Mouse (Mus musculus): ENCODE measurements around the gene R3hdm1. TPM values are rescaled to one million over a fixed set of nuclear protein-coding genes. Genes with fewer than 3 reads are reported as not detected.

R3hdm1 gene
- 96.7 and 105 TPM in 2 replicates for polyA plus RNA-seq (2015; fragmentation: Nextera tagmentation; extraction: Ambion mirVana)

GRCm38 (mm10) chr1:128102641-128103461 is at the start of gene R3hdm1, which contains the start of gene Zranb3:
Gene R3hdm1 (plus strand): TSS chr1:128103301.
Gene Zranb3 (minus strand): TSS chr1:128103047.
- Histone ChIP-seq H3K9ac (peak within 1 kb of the TSS; percentile 95), H3K4me2 (peak within 1 kb of the TSS; percentile 71), H3K27me3 (no peaks in the 10 kb centered on the region), H3K9me3 (no peaks in the 10 kb centered on the region), H3K4me1 (replicated peaks) (peaks cover 24% of the 10 kb centered on the region), H3K36me3 (no peaks in the 10 kb centered on the region), H3K27ac (peak within 1 kb of the TSS; percentile 96), H3K4me3 (peak within 1 kb of the TSS; percentile 95)
- ATAC-seq (ENCODE audit: low FRiP score), result peak; percentile 97
- WGBS, result under 1% methylated on average over 43 of the region's 43 CpGs

DNA sequence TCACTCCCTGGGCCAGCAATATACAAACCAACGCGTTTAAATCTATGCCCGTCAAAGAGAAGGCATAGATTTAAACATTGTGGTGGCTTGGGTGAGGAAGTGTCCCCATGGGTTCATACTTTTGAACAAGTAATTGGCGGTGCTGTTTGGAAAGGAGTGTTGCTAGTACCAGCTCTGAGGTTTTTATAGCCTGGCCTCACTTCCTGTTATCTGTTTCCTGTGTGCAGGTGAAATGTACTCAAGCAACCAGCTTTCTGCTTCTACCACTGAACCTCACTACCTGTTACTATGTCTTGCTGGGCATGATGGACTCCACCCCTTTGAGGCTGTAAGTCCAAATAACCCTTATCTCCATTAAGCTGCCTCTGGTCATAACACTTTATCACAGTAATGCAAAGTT is 45.8 kb upstream of the R3hdm1 start:
- ATAC-seq (ENCODE audit: low FRiP score), result no peak
- no peaks in the 10 kb centered on the region for H3K9me3 ChIP-seq
- H3K36me3 ChIP-seq, result no peaks in the 10 kb centered on the region
- H3K4me2 ChIP-seq, result no peak overlapping the region
- no peaks in the 10 kb centered on the region for H3K27me3 ChIP-seq
- no peak overlapping the region for H3K9ac ChIP-seq
- 93% methylated on average over 4 of the region's 4 CpGs for WGBS
- H3K27ac ChIP-seq, result no peak overlapping the region
- H3K4me1 ChIP-seq (replicated peaks), result no peaks in the 10 kb centered on the region
- H3K4me3 ChIP-seq, result no peak overlapping the region

DNA sequence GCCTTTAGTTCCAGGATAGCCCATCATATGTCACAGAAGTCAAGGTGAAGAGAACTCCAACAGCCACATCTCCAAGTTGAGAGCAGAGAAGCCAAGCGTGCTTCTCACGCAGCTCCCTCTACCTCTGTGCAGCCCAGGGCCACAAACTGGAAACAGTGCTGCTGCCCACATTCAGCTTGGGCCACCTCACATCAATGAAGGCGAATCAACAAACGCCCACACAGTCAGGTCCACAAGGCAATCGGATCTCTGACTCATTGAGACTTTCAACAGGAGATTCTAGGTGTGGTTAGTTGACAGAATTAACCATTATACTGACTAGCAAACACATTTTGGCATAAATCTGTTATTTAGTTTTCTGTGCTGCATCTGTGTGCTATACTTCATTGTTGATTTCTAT is 44.5 kb upstream of the R3hdm1 start:
- H3K27ac ChIP-seq, result no peak overlapping the region
- ATAC-seq (ENCODE audit: low FRiP score), result no peak
- no peaks in the 10 kb centered on the region for H3K9me3 ChIP-seq
- no peak overlapping the region for H3K4me2 ChIP-seq
- no peak overlapping the region for H3K4me3 ChIP-seq
- H3K27me3 ChIP-seq, result no peaks in the 10 kb centered on the region
- 95% methylated on average over 5 of the region's 5 CpGs for WGBS
- no peaks in the 10 kb centered on the region for H3K36me3 ChIP-seq
- no peak overlapping the region for H3K9ac ChIP-seq
- H3K4me1 ChIP-seq (replicated peaks), result no peaks in the 10 kb centered on the region

GRCm38 (mm10) chr1:128060655-128061344 is 42.3 kb upstream of the R3hdm1 start:
- H3K4me2 ChIP-seq, result no peak overlapping the region
- no peak overlapping the region for H3K27ac ChIP-seq
- H3K36me3 ChIP-seq, result no peaks in the 10 kb centered on the region
- no peak overlapping the region for H3K4me3 ChIP-seq
- H3K4me1 ChIP-seq (replicated peaks), result no peaks in the 10 kb centered on the region
- H3K9ac ChIP-seq, result no peak overlapping the region
- no peak for ATAC-seq (ENCODE audit: low FRiP score)
- H3K27me3 ChIP-seq, result no peaks in the 10 kb centered on the region
- WGBS, result 76% methylated on average over 8 of the region's 8 CpGs
- no peaks in the 10 kb centered on the region for H3K9me3 ChIP-seq

DNA sequence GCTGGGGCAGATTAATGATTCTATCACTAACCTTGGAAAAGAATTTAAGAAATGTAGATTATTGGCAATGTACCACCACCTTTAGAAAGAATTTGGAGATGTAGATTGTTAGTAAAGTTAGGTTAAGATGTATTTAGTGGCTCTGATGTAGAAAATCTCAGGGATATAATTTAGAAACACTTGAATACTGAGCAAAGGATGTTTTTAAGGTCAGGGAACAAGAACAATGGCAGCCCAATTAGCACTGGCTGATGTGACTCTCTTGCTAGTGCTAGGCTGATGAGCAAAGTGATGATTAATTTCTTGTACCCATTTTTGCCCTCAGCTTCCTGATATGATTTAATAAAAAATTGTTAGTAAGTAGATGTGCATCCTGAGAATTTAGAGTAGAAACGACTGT is 41.7 kb upstream of the R3hdm1 start:
- no peaks in the 10 kb centered on the region for H3K36me3 ChIP-seq
- no peak overlapping the region for H3K27ac ChIP-seq
- no peak overlapping the region for H3K4me2 ChIP-seq
- no peaks in the 10 kb centered on the region for H3K4me1 ChIP-seq (replicated peaks)
- no peak overlapping the region for H3K4me3 ChIP-seq
- 92% methylated on average over 1 of the region's 1 CpGs for WGBS
- no peaks in the 10 kb centered on the region for H3K9me3 ChIP-seq
- ATAC-seq (ENCODE audit: low FRiP score), result no peak
- no peak overlapping the region for H3K9ac ChIP-seq
- H3K27me3 ChIP-seq, result no peaks in the 10 kb centered on the region

DNA sequence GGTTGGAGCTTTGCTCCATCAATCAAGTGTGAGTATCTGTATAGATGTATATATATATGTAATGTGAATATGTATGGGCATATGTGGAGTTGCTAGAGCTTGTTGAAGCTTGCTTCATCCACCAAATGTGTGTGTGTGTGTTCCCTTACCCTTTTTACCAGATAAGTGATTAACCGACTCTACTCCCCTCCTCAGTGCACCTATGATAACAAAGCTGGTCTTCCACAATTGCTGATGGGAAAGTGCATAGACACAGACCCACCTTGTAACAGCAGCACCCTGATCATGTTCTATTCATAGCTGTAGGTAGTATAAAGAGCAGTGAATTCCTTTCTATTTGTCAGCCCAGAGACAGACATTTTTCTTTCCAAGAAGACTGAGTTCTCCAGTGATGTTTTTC is 40.9 kb upstream of the R3hdm1 start:
- Histone ChIP-seq H3K4me2 (no peak overlapping the region), H3K27ac (no peak overlapping the region), H3K9ac (no peak overlapping the region), H3K4me3 (no peak overlapping the region), H3K9me3 (no peaks in the 10 kb centered on the region), H3K27me3 (no peaks in the 10 kb centered on the region), H3K4me1 (replicated peaks) (no peaks in the 10 kb centered on the region), H3K36me3 (no peaks in the 10 kb centered on the region)
- 93% methylated on average over 1 of the region's 1 CpGs for WGBS
- ATAC-seq (ENCODE audit: low FRiP score), result no peak

DNA sequence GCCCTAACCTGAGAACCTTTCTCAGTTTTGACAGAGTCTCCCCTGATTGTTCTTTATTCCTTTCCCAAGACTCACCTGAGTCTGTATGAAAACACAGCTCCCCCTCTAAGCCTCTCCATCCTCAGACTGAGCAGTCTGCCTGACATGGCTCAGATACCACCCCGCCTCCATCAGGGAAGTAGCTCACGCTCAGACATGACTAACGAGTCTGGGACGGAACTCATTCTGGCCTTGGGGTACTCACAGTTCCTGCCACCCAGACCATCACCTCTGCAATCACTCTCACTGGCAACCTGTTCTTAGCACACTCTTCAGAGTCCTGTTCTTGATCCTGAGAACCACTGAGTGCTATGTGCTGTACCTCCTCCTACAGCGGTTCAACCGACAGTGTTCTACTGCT is 38.4 kb upstream of the R3hdm1 start:
- no peak overlapping the region for H3K27ac ChIP-seq
- H3K4me2 ChIP-seq, result no peak overlapping the region
- H3K9ac ChIP-seq, result no peak overlapping the region
- no peak for ATAC-seq (ENCODE audit: low FRiP score)
- no peaks in the 10 kb centered on the region for H3K36me3 ChIP-seq
- H3K4me1 ChIP-seq (replicated peaks), result no peaks in the 10 kb centered on the region
- 96% methylated on average over 6 of the region's 6 CpGs for WGBS
- H3K4me3 ChIP-seq, result no peak overlapping the region
- H3K27me3 ChIP-seq, result no peaks in the 10 kb centered on the region
- no peaks in the 10 kb centered on the region for H3K9me3 ChIP-seq

- ATAC-seq (ENCODE audit: low FRiP score), result no peak
- Histone ChIP-seq H3K27me3 (no peaks in the 10 kb centered on the region), H3K9me3 (no peaks in the 10 kb centered on the region), H3K36me3 (no peaks in the 10 kb centered on the region), H3K9ac (no peak overlapping the region), H3K4me3 (no peak overlapping the region), H3K4me1 (replicated peaks) (no peaks in the 10 kb centered on the region), H3K27ac (no peak overlapping the region), H3K4me2 (no peak overlapping the region)
- WGBS, result 67% methylated on average over 2 of the region's 2 CpGs
Measured at GRCm38 (mm10) chr1:128068945-128069397, 34.1 kb upstream of the R3hdm1 start.

GRCm38 (mm10) chr1:128070003-128070402 is 33.1 kb upstream of the R3hdm1 start:
- H3K4me1 ChIP-seq (replicated peaks), result no peaks in the 10 kb centered on the region
- 99% methylated on average over 3 of the region's 3 CpGs for WGBS
- no peaks in the 10 kb centered on the region for H3K27me3 ChIP-seq
- H3K36me3 ChIP-seq, result no peaks in the 10 kb centered on the region
- no peak overlapping the region for H3K4me2 ChIP-seq
- H3K9me3 ChIP-seq, result no peaks in the 10 kb centered on the region
- no peak overlapping the region for H3K4me3 ChIP-seq
- ATAC-seq (ENCODE audit: low FRiP score), result no peak
- no peak overlapping the region for H3K27ac ChIP-seq
- H3K9ac ChIP-seq, result no peak overlapping the region

- no peaks in the 10 kb centered on the region for H3K27me3 ChIP-seq
- H3K27ac ChIP-seq, result no peak overlapping the region
- no peak for ATAC-seq (ENCODE audit: low FRiP score)
- H3K9ac ChIP-seq, result no peak overlapping the region
- H3K9me3 ChIP-seq, result no peaks in the 10 kb centered on the region
- no peaks in the 10 kb centered on the region for H3K36me3 ChIP-seq
- H3K4me1 ChIP-seq (replicated peaks), result no peaks in the 10 kb centered on the region
- H3K4me2 ChIP-seq, result no peak overlapping the region
- 97% methylated on average over 6 of the region's 6 CpGs for WGBS
- no peak overlapping the region for H3K4me3 ChIP-seq
Measured at GRCm38 (mm10) chr1:128073051-128073450, 30.1 kb upstream of the R3hdm1 start.

DNA sequence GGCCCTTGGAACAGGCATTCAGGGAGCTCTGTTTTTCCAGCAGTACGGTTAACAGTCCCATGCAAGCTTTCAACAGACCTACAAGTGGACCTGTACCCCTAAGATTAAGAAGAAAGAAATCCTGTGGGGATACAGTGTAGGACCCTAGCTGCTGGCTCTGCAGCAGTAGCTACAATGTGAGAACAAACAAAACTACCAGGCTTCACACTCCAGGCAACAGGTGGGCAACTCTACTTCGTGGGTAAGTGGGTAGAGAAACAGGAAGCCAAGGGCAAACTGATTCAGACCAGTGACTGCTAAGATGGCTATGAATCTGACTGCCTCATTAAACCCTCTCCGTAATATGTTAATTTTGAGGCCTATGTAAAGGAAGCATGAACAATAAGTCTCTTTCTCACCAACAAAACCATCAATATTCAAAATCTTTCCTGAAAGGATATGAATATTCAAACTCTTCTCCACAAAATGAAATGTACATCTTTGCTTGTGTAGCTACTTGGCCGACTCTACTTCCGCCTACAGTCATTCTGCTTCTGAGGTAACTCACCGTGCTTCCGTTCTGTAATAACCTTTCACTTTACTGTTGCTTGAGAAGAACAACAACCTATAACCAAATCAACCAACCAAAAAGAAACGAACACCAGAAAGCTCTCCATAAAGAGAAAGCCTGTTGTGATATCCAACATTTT is 26.2 kb upstream of the R3hdm1 start:
- Histone ChIP-seq H3K9ac (no peak overlapping the region), H3K27ac (no peak overlapping the region), H3K27me3 (no peaks in the 10 kb centered on the region), H3K9me3 (no peaks in the 10 kb centered on the region), H3K4me1 (replicated peaks) (no peaks in the 10 kb centered on the region), H3K36me3 (no peaks in the 10 kb centered on the region), H3K4me2 (no peak overlapping the region), H3K4me3 (no peak overlapping the region)
- 75% methylated on average over 8 of the region's 8 CpGs for WGBS
- ATAC-seq (ENCODE audit: low FRiP score), result no peak

DNA sequence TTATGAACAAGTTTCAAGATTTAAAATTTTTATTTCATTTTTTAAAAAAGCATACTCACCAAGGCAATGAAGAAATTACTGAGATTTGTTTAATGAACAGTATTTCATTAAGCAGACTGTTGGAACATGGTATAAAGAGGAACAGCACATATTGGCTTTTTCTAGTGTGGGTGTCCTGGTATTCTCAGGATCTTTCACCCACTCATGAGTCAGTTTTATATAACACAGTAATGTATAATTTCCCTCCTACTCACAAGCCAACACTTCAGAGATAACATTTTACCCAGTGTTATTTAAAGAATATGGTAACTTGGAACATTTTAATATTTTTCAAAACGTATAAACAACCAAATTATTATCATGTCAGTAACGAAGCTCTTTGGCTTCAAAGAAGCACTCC is 25.3 kb upstream of the R3hdm1 start:
- WGBS, result 98% methylated on average over 2 of the region's 2 CpGs
- H3K9ac ChIP-seq, result no peak overlapping the region
- ATAC-seq (ENCODE audit: low FRiP score), result no peak
- H3K27ac ChIP-seq, result no peak overlapping the region
- no peak overlapping the region for H3K4me2 ChIP-seq
- no peaks in the 10 kb centered on the region for H3K27me3 ChIP-seq
- no peaks in the 10 kb centered on the region for H3K9me3 ChIP-seq
- H3K4me1 ChIP-seq (replicated peaks), result 0 out of 2 replicates have a peak, but pooled peaks cover 1% of the 10 kb centered on the region
- H3K4me3 ChIP-seq, result no peak overlapping the region
- H3K36me3 ChIP-seq, result no peaks in the 10 kb centered on the region

Data from hindbrain, embryonic 13.5 days (tissue).